Mouse (Mus musculus) CD4-positive helper T cell, adult 2 months (primary cell): ENCODE results near the gene Lamc2.

Experiments
- DNase-seq: peaks from one replicate; pipeline ENCODE4 v3.0.0-alpha.2; 2012; ENCODE audit warnings: low read depth, missing footprints, low spot score

The Lamc2 gene

DNA sequence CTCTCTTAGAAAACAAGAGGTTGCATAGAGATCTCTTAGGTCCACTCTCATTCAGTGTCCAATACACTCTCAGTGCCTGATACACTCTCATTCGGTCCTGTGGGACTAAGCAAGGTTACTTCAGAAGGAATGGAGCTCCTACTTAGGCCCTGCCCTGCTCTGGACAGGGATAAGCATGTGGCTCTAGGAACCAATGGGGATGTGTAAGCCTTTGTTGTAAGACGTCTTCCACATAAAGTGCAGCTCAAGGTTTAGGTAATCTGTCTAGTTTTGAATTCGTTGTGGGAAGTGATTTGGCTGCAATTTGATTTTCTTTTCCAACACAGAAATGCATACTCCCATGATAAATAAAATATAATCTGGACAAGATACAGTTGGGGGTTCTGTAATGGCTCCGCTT, 6.1 kb downstream of the Lamc2 start:
- no peak for DNase-seq

DNA sequence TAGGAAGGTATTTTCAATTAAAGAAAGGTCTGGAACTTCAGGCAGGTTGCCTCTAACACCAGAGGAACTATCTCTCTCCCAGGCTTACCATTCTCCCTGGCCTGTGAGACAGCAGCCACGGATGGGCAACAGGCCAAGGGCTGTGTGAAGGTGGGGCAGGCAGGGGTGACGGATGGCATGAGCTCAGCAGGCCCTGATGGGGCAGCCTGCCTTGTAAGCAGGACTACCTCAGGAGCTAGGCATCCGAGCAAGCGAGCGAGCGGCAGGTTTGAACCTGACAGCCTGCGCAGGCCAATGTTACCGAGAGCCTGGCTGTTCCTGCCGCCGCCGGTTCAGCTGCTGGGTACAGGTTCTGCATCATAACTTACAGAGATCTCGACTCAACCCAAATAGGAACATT, 11.4 kb downstream of the Lamc2 start:
- no peak for DNase-seq

DNA sequence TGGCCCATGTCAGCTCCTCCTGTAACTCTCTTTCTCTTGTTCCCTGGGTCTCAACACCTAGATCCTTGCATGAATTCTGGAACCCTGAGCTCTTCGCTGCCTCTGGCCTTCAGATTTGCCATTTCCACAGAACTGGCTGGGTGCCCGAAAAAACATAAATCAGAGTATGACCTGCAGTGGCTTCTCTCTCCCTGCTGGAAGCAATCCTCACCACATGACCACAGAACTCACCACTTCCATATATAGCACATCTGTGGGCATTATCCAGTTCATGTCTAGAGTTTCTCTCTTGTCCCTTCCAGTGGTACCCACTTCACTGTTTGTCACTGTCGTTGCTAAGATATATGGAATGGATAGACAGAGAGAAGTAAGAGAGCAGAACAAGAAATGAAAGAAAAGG, 13.0 kb downstream of the Lamc2 start:
- no peak for DNase-seq

DNA sequence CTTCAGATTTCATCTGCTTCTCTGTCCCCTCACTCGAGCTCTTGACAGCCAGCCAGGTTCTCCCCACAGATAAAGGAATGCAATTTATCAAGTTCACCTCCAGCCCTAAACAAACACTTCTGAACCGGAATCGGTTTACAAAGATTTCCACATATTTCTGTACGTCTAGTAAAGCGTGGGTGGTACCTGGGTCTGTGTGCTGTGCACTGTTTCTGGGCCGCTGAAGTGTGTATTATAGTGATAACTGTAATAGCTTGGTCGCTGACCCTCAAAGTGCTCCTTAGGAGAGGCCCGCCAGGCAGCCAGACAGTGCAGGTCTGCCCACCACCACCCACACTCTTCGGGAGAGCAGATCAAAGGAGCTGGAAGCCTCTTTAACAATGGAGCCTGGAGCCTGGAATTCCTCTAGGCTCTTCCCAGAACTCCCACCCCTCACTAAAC, 13.9 kb downstream of the Lamc2 start:
- DNase-seq = no peak

DNA sequence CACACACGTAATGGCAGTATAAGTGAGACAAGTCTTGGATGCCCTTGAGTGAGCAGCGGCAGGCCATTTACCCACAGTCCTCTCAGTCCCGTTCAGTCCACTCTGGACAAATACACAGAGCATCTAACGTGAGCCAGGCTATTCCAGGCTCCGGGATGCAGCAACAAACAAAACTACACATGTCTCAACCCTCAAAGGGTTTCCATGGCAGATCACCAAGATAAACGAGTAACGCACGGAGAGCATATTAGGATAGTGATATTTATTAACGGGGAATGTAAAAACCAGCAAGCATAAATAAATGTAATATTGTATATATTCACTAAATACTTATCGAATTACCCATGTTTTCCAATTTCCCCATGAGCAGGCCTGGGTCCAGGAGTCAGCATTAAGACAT, 15.2 kb downstream of the Lamc2 start:
- DNase-seq = no peak

DNA sequence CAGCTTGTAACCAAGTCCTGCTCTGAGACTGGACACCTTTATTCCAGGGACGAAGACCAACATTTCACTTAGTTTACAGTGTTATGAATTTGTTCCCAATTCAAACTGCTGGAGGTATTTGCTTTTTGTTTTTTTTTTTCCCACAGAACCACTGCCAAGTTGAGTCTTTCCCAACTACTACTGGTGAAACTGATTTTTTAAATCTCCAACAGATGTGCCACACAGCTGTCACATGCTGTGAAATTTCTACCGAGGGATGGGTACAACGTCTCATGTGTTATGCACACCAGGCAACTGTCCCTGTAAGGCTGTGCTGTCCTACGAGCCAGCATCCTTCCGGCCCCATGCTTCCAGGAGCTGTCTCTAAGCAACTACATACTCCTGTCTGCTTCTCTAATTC, 18.0 kb downstream of the Lamc2 start:
- no peak for DNase-seq

DNA sequence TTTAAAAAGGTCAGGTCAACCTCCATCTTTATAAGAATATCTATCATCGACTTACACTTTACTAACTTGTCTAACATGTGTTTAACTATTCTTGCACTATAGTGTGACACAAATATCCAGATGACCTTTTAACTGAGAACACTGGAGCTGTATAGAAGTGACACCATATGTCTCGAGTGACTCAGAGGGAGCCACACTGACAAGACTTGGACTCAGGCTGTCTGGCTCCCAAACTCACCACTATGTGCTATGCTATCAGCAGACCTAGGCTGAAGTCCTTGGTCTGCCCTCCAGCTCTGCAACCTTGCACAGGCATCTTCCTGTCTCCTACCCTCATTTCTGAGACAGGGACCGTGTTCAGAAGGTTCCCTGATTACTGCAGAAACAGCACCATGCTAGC, 22.4 kb downstream of the Lamc2 start:
- no peak for DNase-seq

DNA sequence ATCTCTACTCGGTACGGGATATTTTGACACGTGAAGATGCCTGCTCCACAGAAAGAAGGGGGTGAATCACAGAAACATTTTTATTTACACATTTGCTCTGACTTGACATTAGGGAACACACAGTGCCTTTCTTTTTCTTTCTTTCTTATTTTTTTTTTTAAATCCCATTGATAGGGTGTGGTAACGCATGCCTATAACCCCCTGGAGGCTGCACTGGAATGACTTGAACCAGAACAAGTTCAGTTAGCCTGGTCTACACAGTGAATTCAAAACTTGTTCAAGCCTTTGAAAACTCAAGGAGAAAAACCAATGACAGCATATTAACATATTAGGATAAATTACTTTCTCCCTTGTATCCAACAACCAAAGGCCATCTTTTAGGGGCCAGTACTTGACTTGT, 27.1 kb downstream of the Lamc2 start:
- no peak for DNase-seq

DNA sequence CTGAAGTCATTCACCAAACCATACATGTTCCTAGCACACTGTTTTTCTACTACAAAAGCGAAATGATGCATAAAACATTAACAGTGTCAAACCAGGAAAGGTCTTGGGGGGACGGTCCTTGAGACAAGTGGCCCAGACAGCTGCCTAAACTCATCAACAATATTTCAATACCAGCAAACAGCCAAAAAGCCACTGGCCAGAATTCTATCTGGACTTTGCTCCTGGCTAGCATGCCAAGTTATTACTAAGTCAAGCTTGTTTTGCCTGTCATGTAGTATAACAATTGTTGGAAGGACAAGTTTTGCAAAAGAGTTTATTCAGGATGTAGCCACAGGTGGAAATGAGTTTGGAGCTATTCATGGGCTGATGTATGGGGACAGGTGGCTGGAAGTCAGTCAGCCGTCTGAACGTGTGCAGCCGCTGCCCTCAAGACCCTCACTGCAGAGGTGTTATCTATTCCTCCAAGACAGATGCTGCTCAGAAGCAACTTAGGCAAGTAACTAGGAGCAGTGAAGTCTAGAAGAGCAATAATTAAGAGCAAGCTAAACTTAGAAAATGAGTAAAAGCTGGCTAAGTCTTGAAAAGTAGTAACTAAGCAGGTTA, 29.1 kb downstream of the Lamc2 start:
- DNase-seq = no peak

DNA sequence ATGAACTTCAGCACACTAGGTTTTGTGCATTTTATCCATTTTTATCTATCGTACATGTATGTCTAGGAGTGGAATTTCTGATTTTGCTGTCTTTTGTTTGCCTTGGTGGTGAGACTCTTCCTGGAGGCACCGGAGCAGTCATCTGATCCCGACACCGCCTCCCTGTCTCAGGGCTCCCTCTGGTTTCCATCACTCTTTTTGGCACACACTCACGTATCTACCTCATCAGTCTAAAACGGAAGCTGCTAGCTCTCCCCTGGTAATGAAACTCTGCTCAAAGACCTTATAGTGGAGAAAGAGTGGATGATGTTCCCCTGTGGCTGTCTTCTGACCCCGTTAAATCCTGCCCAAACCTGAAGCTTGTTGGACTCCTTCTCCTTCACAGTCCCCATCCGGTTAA, 30.9 kb downstream of the Lamc2 start:
- DNase-seq = no peak

DNA sequence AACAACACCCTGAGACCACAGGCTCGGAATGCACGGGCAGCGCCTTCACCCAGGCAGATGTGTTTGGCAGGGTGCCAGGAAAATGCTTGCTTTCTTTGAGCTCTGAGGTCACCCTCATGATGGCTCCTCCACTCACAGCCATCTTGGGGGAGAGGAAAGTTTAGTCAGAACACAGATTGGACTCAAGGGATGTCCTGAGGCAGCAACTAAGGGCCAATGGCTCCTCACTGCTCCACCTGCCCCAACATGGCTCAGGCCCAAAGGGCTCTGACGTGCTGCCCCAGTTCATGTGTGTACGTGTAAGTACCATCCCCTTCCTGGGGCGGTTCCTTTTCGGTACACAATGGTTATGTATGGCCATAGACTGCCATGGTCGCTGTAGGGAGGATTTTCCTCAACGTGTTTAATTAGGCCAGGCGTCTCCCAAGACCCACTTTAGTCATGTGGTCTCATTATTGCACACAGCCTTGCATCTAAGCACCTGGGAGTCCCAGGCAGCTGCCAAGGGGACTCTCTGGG, 32.6 kb downstream of the Lamc2 start:
- peak; percentile 29 for DNase-seq

DNA sequence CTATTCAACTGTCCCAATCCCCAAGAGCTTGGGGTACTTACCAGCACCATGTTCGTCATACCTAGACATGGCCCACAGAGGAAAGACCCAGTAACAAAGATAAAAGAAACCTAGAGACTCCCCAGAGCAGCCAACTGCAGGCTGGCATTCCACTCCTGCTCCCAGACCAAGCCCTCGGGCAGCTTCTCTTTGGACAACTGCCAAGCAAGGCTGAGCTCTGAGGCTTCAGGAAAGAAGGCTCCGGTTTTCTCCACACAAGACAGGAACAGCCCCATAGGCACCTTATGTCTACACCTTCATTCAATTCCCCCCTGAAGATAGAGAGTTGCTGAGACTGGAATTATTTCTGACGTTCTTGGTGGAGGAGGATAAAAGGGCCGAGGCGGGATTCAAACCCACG, 33.7 kb downstream of the Lamc2 start:
- no peak for DNase-seq

DNA sequence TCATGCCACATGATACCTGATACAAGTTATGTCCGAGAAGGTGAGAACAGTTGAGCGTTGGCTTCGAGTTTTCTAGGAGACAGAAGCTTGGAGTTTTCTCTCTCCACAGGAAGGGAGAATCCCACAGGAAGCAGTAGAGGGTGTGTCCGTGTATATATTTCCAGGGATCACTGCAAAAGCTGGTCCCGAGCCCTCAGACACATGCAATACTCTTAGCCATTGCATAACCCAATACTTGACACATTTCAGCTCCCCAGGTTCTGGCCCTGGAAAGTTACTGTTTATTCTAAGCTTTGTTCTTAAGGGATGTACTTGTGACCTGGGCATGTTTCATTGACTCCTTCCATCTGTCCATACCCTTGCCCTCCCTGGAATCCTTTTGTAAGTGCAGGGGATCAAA, 40.5 kb downstream of the Lamc2 start:
- no peak for DNase-seq

DNA sequence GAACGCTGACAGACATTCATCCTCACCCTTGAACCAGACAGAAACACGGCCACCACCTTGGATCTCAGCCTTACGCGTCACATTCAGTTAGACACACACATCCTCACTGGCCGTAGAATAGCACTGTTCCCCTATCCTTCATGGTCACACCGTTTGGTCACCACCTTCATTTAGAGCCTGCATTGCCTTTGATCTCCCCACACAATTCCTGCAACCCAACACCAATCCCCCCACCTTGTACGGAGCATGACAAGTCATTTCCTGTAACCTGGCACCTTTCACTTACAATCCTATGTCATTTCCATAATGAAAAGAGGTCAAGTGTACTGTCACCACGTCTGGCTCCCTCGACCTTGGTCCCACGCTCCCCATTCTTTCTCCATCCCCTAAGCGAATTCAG, 42.2 kb downstream of the Lamc2 start:
- no peak for DNase-seq

DNA sequence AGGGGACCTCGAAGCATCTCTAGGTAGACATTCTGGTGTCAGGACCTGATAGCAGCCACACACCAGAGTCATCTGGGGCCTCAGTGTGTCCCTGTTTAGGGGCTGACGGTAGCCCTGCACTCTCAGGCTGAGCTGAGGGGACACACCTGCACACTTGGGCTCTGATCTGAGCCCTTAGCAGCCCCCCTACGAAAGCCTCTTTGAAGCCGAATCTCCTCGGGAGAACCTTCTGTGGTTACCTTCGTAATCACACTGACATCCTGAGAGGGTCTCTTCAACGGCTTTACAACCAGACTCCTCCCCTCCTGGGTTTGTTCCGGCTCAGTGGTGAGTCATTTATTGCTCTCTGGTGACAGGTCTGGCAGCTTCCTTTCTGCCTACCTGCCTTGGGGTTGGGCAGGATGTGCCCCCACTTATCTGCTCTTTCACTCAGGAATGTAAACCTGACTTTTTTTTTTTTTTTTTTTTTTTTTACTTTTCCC, 45.5 kb downstream of the Lamc2 start:
- DNase-seq = peak; percentile 70

DNA sequence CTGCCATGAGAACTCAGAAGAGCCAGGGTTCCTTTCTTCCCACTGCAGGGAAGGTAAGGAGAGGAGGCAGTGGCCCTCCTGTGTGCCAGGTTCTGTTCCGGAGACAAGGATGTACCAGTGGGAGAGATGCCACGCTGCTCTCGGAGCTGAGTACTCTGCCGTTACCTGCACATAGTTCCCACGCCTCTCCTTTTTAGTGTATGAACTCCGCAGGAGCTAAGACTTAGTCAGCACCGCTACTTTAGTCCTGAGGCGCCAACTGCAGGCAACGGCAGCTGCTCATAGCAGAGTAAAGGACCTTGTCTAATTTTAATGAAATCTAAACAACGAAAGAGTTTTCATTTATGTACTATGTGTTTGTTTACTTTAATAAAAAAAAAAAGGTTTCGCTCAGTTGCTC, 46.0 kb downstream of the Lamc2 start:
- DNase-seq = no peak

DNA sequence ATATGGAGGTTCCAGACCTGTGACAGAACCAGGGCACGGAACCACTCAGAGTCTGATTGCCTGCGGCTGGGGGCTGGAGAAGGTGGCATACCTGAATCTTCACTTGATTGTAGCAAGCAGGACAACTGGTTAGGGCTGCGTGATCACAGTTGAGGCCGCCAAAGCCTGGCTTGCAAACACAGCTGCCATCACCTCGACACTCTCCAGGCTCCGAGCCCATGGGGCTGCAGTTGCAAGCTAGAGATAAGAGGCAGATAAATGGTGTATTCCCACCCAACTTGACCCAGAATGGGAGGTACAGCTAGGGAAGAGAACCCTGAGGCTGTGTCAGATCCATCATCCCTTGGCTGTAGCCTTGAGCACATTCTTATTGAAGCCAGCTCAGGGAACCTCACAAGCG, 46.6 kb downstream of the Lamc2 start:
- no peak for DNase-seq

DNA sequence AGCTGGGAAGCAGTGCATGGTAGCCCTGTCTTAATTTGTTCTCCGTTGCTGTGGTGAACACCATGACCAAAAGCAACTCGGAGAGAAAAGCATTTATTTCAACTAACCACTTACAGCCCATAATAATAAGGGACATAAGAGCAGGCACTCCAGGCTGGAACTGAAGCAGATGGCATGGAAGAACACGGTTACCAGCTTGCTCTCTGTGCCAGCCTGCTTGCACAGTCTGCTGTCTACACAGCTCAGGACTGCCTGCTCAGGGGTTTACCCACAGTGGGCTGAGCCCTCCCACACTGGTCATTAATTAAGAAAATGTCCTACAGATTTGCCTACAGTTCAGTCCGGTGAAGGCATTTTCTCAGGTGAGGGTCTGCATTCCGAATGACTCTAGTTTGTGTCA, 47.8 kb downstream of the Lamc2 start:
- no peak for DNase-seq

DNA sequence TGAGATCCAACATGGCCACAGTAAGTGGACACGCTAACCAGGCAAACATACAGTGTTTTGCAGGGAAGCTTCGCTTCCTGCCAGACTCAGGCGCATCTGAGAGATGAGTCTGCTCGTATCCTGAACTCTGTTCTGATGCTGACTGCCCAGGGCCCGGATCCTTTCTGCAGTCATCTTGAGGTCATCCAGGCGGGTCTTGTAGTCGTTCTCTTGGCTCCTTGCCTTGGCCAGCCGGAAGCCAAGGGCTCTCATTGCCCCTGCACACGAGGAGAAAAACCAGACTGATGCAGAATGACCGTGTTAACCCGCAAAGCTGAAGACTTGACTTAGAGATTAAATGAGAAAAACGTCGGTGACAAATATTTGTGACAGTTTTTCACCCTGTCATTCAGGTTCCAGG, 49.6 kb downstream of the Lamc2 start:
- DNase-seq = no peak

DNA sequence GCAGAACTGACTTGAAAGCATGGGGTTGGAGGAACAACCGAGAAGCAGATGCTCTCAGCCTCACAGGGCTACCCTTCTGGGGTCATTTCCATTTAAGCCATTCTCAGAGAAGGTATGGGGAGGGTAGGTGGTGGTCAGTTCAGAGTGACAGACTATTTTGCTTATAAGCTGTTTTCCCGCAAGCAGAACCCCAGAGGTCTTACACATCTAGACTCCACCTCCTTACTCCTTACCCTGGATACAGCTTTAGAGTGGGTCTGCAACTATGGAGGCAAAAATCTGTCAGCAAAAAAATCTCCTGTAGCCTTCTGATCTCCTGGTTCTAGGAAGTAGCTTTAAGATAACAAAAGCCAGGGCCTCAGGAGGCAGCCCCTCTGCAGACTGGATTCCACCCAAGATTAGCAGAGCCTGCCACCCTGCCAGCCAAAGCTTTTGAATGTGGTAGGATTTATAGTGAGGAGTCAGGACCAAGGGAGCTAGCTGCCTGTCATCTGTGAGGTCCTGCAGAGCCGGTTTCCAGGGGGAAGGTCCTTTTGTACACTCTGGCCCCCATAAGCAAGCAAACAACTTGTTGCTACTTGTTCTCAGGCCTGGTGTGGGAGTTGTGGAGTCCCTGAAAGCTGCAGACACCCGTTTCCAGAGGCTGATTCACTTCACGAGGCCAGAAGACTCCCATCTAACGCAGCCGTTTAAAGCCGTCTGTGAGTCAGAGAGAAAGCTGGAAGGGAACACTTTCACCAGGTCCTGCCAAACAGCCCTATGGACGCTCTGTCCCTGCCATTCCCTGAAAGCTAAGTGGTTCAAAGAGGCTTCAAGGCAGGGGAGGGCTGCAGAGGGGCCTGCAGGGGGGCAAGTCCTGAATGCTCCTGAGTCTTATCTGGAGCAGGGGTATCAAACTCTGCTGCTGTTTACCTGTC, 52.1 kb downstream of the Lamc2 start:
- DNase-seq = no peak

DNA sequence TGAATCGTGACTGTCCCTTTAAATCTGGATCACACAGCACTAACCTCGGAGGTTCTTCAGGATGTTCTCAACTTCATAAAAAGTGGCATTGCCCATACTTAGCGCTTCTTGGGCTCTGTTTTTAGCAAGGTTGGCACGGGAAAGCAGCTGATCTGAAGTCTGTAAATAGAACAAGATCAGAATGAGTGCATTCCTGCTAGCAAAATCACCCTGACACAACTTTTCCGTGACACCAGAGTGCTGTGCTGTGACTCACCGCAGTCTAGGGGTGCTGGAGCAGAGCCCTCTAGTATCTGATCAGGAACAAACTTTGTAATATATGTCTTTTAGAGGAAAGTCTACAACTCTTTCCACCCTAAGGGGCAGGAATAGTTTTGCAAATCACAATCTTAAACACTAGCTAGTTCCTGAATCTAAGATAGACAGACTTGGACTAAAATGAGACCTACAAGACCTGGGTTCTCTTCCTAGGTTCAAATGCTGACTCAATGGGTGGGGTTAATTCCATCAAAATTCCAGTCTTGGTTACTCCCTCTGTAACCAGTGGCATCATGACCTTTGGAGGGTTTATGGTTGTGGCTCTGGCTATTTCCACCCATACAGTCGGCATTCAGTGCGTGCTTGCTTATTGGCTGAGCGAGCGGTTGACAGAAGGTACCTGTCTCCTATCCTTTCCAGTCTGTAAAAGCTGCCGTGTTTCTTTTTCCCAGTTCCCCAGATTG, 56.1 kb downstream of the Lamc2 start:
- peak; percentile 54 for DNase-seq

DNA sequence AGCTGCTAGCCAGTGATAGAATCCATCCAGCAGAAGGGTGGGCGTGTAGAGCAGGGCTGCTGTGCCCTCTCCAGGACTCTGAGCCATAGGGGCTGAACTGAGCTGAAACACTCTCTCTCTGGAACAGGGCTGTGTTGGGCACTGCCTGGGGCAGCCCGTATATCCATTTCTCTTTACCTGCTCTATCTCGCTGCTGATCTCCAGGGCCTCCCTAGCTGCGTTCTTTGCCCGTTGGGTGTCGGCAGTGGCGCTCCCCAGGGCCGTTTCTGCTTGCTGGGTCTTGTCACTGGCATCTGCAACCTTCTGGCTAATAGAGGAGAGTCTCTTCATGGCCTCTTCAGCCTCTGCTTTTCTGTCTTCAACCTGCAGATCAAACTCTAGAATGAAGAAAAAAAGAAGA, 57.5 kb downstream of the Lamc2 start:
- DNase-seq = no peak
